ENCODE assay signal across 13 mouse cellular contexts in the genomic region with DNA sequence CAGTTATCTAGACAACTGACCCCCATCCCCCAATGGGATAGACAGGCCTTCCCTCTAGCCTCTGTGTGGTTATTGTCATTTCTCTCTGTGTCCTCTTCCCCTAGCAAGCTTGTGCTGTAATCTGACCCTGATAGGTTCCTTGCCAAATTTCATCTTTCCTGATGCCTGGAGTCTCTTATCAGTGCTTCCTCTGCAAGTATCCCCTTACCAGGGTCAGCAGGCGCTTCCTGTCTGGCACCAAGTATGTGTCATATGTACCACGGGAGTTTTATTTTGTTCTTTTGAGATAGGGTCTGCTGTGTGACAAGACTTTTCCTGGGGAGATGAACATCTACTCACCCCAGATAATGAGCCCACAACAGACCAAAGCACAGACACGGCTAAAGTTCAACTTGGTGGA. TPM values are rescaled to one million over a fixed set of nuclear protein-coding genes. Genes with fewer than 3 reads are reported as not detected.
A peak's percentile ranks its signal among the peaks of the same experiment; 100 is the strongest.
DNase-seq lines count a peak whose midpoint lies in the region; ATAC-seq and TF ChIP-seq lines count a peak whose summit lies in the region.
"Had no signal": no experiment of that assay in that cellular context is flagged by ENCODE, and none has a peak within 500 bp of the region (broad histone marks: within the 10 kb centered on the region; RNA-seq: fewer than 3 reads in every experiment).

No protein-coding gene starts in this region.

- H3K4me1 ChIP-seq in liver, embryonic 15.5 days (replicated peaks): no peaks in the 10 kb centered on the region
- H3K4me1 ChIP-seq in forebrain, embryonic 11.5 days (replicated peaks; ENCODE audit: control insufficient read depth, insufficient read depth, low read length): 0 out of 2 replicates have a peak, but pooled peaks cover 2% of the 10 kb centered on the region
- H3K4me1 ChIP-seq in stomach, postnatal 0 days (replicated peaks; ENCODE audit: control insufficient read depth, insufficient read depth): no peaks in the 10 kb centered on the region

- no peaks in the 10 kb centered on the region for H3K9me3 ChIP-seq in liver, embryonic 15.5 days (replicated peaks)
- H3K9me3 ChIP-seq in forebrain, embryonic 11.5 days (ENCODE audit: control insufficient read depth, low read length): no peaks in the 10 kb centered on the region
- no peaks in the 10 kb centered on the region for H3K9me3 ChIP-seq in stomach, postnatal 0 days (ENCODE audit: control insufficient read depth, low read length)
- H3K9me3 ChIP-seq: stomach, embryonic 15.5 days had no signal

- ATAC-seq in liver, embryonic 15.5 days (ENCODE audit: insufficient read depth): peak; percentile 49
- ATAC-seq in forebrain, embryonic 11.5 days (replicated peaks; ENCODE audit: low FRiP score): no peak
- no peak for ATAC-seq in stomach, postnatal 0 days (ENCODE audit: low FRiP score, low TSS enrichment)
- ATAC-seq: forebrain, postnatal 0 days had no signal

- H3K4me3 ChIP-seq in liver, embryonic 15.5 days (replicated peaks): no peak overlapping the region
- no peak overlapping the region for H3K4me3 ChIP-seq in forebrain, embryonic 11.5 days (ENCODE audit: low read depth, low read length)
- no peak overlapping the region for H3K4me3 ChIP-seq in stomach, postnatal 0 days (ENCODE audit: low read depth, low read length)
- H3K4me3 ChIP-seq: stomach, embryonic 15.5 days had no signal

- no peak for TF ChIP-seq CTCF in stomach, postnatal 0 days (IDR thresholded peaks at IDR 0.05; ENCODE audit: low read depth)

- WGBS in liver, embryonic 15.5 days (ENCODE audit: insufficient replicate concordance): 16% methylated on average over 3 of the region's 3 CpGs
- WGBS in forebrain, embryonic 11.5 days: 89% methylated on average over 3 of the region's 3 CpGs
- 69% methylated on average over 3 of the region's 3 CpGs for WGBS in stomach, postnatal 0 days

- H3K9ac ChIP-seq in liver, embryonic 15.5 days: no peak overlapping the region
- H3K9ac ChIP-seq in forebrain, embryonic 11.5 days (ENCODE audit: low read length): no peak overlapping the region
- H3K9ac ChIP-seq in stomach, postnatal 0 days (ENCODE audit: low read length): no peak overlapping the region
- H3K9ac ChIP-seq: forebrain, postnatal 0 days; liver, embryonic 14.5 days; stomach, embryonic 15.5 days had no signal

- TF ChIP-seq EP300 in stomach, postnatal 0 days (optimal IDR thresholded peaks at IDR 0.05): no peak

- H3K27ac ChIP-seq in liver, embryonic 15.5 days (replicated peaks): no peak overlapping the region
- H3K27ac ChIP-seq in forebrain, embryonic 11.5 days (ENCODE audit: low read depth, low read length): no peak overlapping the region
- H3K27ac ChIP-seq in stomach, postnatal 0 days (replicated peaks): no peak overlapping the region
- H3K27ac ChIP-seq: liver, embryonic 14.5 days; stomach, embryonic 15.5 days had no signal

- H3K27me3 ChIP-seq in liver, embryonic 15.5 days: no peaks in the 10 kb centered on the region
- no peaks in the 10 kb centered on the region for H3K27me3 ChIP-seq in forebrain, embryonic 11.5 days (ENCODE audit: control insufficient read depth, insufficient read depth, low read length)
- H3K27me3 ChIP-seq in stomach, postnatal 0 days (ENCODE audit: control insufficient read depth, insufficient read depth, low read length): no peaks in the 10 kb centered on the region
- H3K27me3 ChIP-seq: stomach, embryonic 15.5 days had no signal

- H3K4me2 ChIP-seq in liver, embryonic 15.5 days: no peak overlapping the region
- H3K4me2 ChIP-seq in forebrain, embryonic 11.5 days (ENCODE audit: low read depth, low read length, severe bottlenecking): no peak overlapping the region
- no peak overlapping the region for H3K4me2 ChIP-seq in stomach, postnatal 0 days (replicated peaks; ENCODE audit: low read depth)
- H3K4me2 ChIP-seq: stomach, embryonic 15.5 days had no signal

- DNase-seq in adrenal gland, adult 8-10 months: peak; percentile 42
- no peak for DNase-seq in adrenal gland, postnatal 4 days (ENCODE audit: low spot score in 2 of 2)
- DNase-seq in lung, adult 18-20 months: peak; percentile 36 to 51
- DNase-seq in lung, postnatal 14 days: no peak
- DNase-seq in forebrain, embryonic 11.5 days (ENCODE audit: low spot score): no peak
- DNase-seq in stomach, postnatal 0 days (ENCODE audit: low spot score): no peak
- no peak for DNase-seq in thymus, adult 18-20 months
- DNase-seq: cerebellum, adult 9-10 months; forebrain, postnatal 0 days had no signal

- no peaks in the 10 kb centered on the region for H3K36me3 ChIP-seq in liver, embryonic 15.5 days (replicated peaks)
- no peaks in the 10 kb centered on the region for H3K36me3 ChIP-seq in forebrain, embryonic 11.5 days (ENCODE audit: control insufficient read depth, insufficient read depth, low read length)
- H3K36me3 ChIP-seq in stomach, postnatal 0 days (ENCODE audit: control insufficient read depth, insufficient read depth, low read length): no peaks in the 10 kb centered on the region
- H3K36me3 ChIP-seq: G1E; stomach, embryonic 15.5 days had no signal

RNA-seq across cellular contexts. Expression of a gene that starts 38.4 kb away (rescaled TPM):
- 10 to 100 TPM; 43.2 to 63.6 (median 51.2) TPM for total RNA-seq in adrenal gland, adult 8-10 months (2022)
- 10 to 100 TPM; 47.3 to 48.6 TPM for total RNA-seq in adrenal gland, postnatal 4 days (2021)
- 4.5 and 5.6 TPM in 2 replicates for polyA plus RNA-seq in liver, embryonic 15.5 days (2015; fragmentation: Nextera tagmentation; extraction: Ambion mirVana)
- polyA plus RNA-seq in forebrain, embryonic 11.5 days (2014; fragmentation: Nextera tagmentation; extraction: Ambion mirVana): 10.9 and 13.1 TPM in 2 replicates
- polyA plus RNA-seq in stomach, postnatal 0 days (2015; fragmentation: Nextera tagmentation; extraction: Ambion mirVana): 11.5 and 12.1 TPM in 2 replicates
- polyA plus RNA-seq: G1E had no signal

Comparison
In these comparisons a context has a peak if more than half of its experiments do, and no peak if none do; other contexts are left out.
1. DNase-seq: peak in adrenal gland, adult 8-10 months (single experiment) and lung, adult 18-20 months (2 of 2); none in adrenal gland, postnatal 4 days (0 of 2), lung, postnatal 14 days (single experiment), forebrain, embryonic 11.5 days (single experiment), stomach, postnatal 0 days (single experiment) and thymus, adult 18-20 months (0 of 2).